Comparison of ENCODE assay signal across 8 mouse cellular contexts in the genomic region with DNA sequence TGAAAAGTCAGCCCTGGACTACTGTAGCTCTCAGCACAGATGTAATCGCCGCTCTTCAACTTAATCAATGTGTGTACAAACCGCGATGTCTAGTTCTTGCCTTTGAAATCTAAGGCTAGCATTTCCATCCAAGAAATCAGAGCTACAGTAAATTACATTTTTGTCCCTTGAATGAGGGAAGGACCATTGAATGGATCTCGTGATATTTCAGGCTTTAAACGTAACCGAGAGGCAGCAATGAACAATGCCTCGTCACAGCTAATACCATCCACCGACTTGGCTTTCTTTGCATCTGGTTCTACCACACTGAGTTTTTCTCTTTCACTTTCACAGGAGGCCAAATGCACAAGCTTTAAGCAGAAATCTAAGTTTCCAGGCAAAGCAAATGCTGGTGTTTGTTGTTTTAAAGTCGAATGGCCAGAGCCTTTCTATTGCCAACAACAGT. TPM values are rescaled to one million over a fixed set of nuclear protein-coding genes. Genes with fewer than 3 reads are reported as not detected.
DNase-seq lines count a peak whose midpoint lies in the region; ATAC-seq lines count a peak whose summit lies in the region.

No protein-coding gene starts in this region.

- 3% methylated on average over 10 of the region's 10 CpGs for WGBS in embryonic facial prominence, embryonic 13.5 days
- WGBS in hindbrain, embryonic 15.5 days, result 7% methylated on average over 10 of the region's 10 CpGs
- WGBS in midbrain, embryonic 11.5 days, result 2% methylated on average over 10 of the region's 10 CpGs

- peak overlapping the region; percentile 100 for H3K27ac ChIP-seq in embryonic facial prominence, embryonic 13.5 days
- peak overlapping the region; percentile 58 for H3K27ac ChIP-seq in hindbrain, embryonic 15.5 days (replicated peaks)
- H3K27ac ChIP-seq in midbrain, embryonic 11.5 days (ENCODE audit: low read depth, low read length), result peak overlapping the region; percentile 100

- peaks cover 38% of the 10 kb centered on the region for H3K4me1 ChIP-seq in embryonic facial prominence, embryonic 13.5 days
- H3K4me1 ChIP-seq in hindbrain, embryonic 15.5 days (replicated peaks), result peaks cover 33% of the 10 kb centered on the region
- H3K4me1 ChIP-seq in midbrain, embryonic 11.5 days (ENCODE audit: control insufficient read depth, insufficient read depth, low read length), result peaks cover 39% of the 10 kb centered on the region

- peak overlapping the region; percentile 64 for H3K9ac ChIP-seq in embryonic facial prominence, embryonic 13.5 days
- peak overlapping the region; percentile 16; the same call in 1 of the 2 replicates for H3K9ac ChIP-seq in hindbrain, embryonic 15.5 days
- H3K9ac ChIP-seq in midbrain, embryonic 11.5 days (ENCODE audit: low read length), result peak overlapping the region; percentile 100

- peak; percentile 29 for DNase-seq in kidney, adult 18-20 months
- no peak for DNase-seq in kidney, adult 11 months
- DNase-seq in midbrain, embryonic 11.5 days (ENCODE audit: low spot score, missing footprints), result peak; percentile 96
- no peak for DNase-seq in MN1 (ENCODE audit: low spot score)
- no peak for DNase-seq in cerebellum, postnatal 25 days
- DNase-seq in c-Kit-positive CD71-positive TER-119-positive erythroid progenitor cells, embryonic 14.5 days (ENCODE audit: low spot score), result no peak

- peak overlapping the region; percentile 95 for H3K4me3 ChIP-seq in embryonic facial prominence, embryonic 13.5 days
- H3K4me3 ChIP-seq in hindbrain, embryonic 15.5 days, result peak overlapping the region; percentile 14; the same call in 1 of the 2 replicates
- peak overlapping the region; percentile 100 for H3K4me3 ChIP-seq in midbrain, embryonic 11.5 days (ENCODE audit: low read depth, low read length)

- H3K27me3 ChIP-seq in embryonic facial prominence, embryonic 13.5 days, result no peaks in the 10 kb centered on the region
- no peaks in the 10 kb centered on the region for H3K27me3 ChIP-seq in hindbrain, embryonic 15.5 days
- H3K27me3 ChIP-seq in midbrain, embryonic 11.5 days (ENCODE audit: control insufficient read depth, insufficient read depth, low read length), result no peaks in the 10 kb centered on the region

- no peaks in the 10 kb centered on the region for H3K36me3 ChIP-seq in embryonic facial prominence, embryonic 13.5 days
- H3K36me3 ChIP-seq in hindbrain, embryonic 15.5 days, result no peaks in the 10 kb centered on the region
- no peaks in the 10 kb centered on the region for H3K36me3 ChIP-seq in midbrain, embryonic 11.5 days (ENCODE audit: control insufficient read depth, insufficient read depth, low read length)

- no peak for ATAC-seq in embryonic facial prominence, embryonic 13.5 days (ENCODE audit: insufficient number of reproducible peaks, insufficient read depth, low FRiP score, low TSS enrichment, low read depth)
- no peak for ATAC-seq in hindbrain, embryonic 15.5 days (ENCODE audit: low FRiP score, low read depth)
- ATAC-seq in midbrain, embryonic 11.5 days (ENCODE audit: low FRiP score), result no peak

- H3K9me3 ChIP-seq in embryonic facial prominence, embryonic 13.5 days, result no peaks in the 10 kb centered on the region
- no peaks in the 10 kb centered on the region for H3K9me3 ChIP-seq in hindbrain, embryonic 15.5 days
- H3K9me3 ChIP-seq in midbrain, embryonic 11.5 days (ENCODE audit: control insufficient read depth, low read length), result no peaks in the 10 kb centered on the region

- peak overlapping the region; percentile 71 for H3K4me2 ChIP-seq in embryonic facial prominence, embryonic 13.5 days
- H3K4me2 ChIP-seq in hindbrain, embryonic 15.5 days, result peak overlapping the region; percentile 90
- peak overlapping the region; percentile 94 for H3K4me2 ChIP-seq in midbrain, embryonic 11.5 days

RNA-seq across cellular contexts. Expression of a gene that starts 1.7 kb away (rescaled TPM):
- polyA plus RNA-seq in embryonic facial prominence, embryonic 13.5 days (2015; fragmentation: Nextera tagmentation; extraction: Ambion mirVana), result 8.3 and 9.8 TPM in 2 replicates
- 6.5 and 7.1 TPM in 2 replicates for polyA plus RNA-seq in hindbrain, embryonic 15.5 days (2015; fragmentation: Nextera tagmentation; extraction: Ambion mirVana)
- polyA plus RNA-seq in midbrain, embryonic 11.5 days (2014; fragmentation: Nextera tagmentation; extraction: Ambion mirVana), result 22.9 and 23.4 TPM in 2 replicates

RNA-seq across cellular contexts. Expression of a gene that starts 4.5 kb away (rescaled TPM):
- 67.2 and 73.6 TPM in 2 replicates for polyA plus RNA-seq in embryonic facial prominence, embryonic 13.5 days (2015; fragmentation: Nextera tagmentation; extraction: Ambion mirVana)
- 45.6 and 50.0 TPM in 2 replicates for polyA plus RNA-seq in hindbrain, embryonic 15.5 days (2015; fragmentation: Nextera tagmentation; extraction: Ambion mirVana)
- polyA plus RNA-seq in midbrain, embryonic 11.5 days (2014; fragmentation: Nextera tagmentation; extraction: Ambion mirVana), result 54.1 and 57.2 TPM in 2 replicates

RNA-seq across cellular contexts. Expression of a gene that starts 13.0 kb away (rescaled TPM):
- 13.7 and 15.0 TPM in 2 replicates for polyA plus RNA-seq in embryonic facial prominence, embryonic 13.5 days (2015; fragmentation: Nextera tagmentation; extraction: Ambion mirVana)
- 10.8 and 11.1 TPM in 2 replicates for polyA plus RNA-seq in hindbrain, embryonic 15.5 days (2015; fragmentation: Nextera tagmentation; extraction: Ambion mirVana)
- 10.5 and 11.6 TPM in 2 replicates for polyA plus RNA-seq in midbrain, embryonic 11.5 days (2014; fragmentation: Nextera tagmentation; extraction: Ambion mirVana)

RNA-seq across cellular contexts. Expression of a gene that starts 53.8 kb away (rescaled TPM):
- polyA plus RNA-seq in embryonic facial prominence, embryonic 13.5 days (2015; fragmentation: Nextera tagmentation; extraction: Ambion mirVana), result not detected in 2 replicates
- polyA plus RNA-seq in hindbrain, embryonic 15.5 days (2015; fragmentation: Nextera tagmentation; extraction: Ambion mirVana), result not detected in 2 replicates
- not detected in 2 replicates for polyA plus RNA-seq in midbrain, embryonic 11.5 days (2014; fragmentation: Nextera tagmentation; extraction: Ambion mirVana)

Comparison
In these comparisons a context has a peak if more than half of its experiments do, and no peak if none do; other contexts are left out.
1. DNase-seq: peak in kidney, adult 18-20 months (single experiment) and midbrain, embryonic 11.5 days (single experiment); none in kidney, adult 11 months (single experiment), MN1 (single experiment), cerebellum, postnatal 25 days (0 of 2) and c-Kit-positive CD71-positive TER-119-positive erythroid progenitor cells, embryonic 14.5 days (single experiment).
2. H3K4me3 ChIP-seq: peak in every context shown above with its lines; median percentile 100 in midbrain, embryonic 11.5 days; 95 in embryonic facial prominence, embryonic 13.5 days; 14 in hindbrain, embryonic 15.5 days.
3. H3K9ac ChIP-seq: peak in every context shown above with its lines; median percentile 100 in midbrain, embryonic 11.5 days; 64 in embryonic facial prominence, embryonic 13.5 days; 16 in hindbrain, embryonic 15.5 days.
4. Peak in every context shown above with its lines, with median percentiles within 50 percentile points of each other: H3K27ac ChIP-seq and H3K4me2 ChIP-seq.